Mouse (Mus musculus) fibroblast of lung, adult 2 months (primary cell): ENCODE measurements around the gene Kctd19.

ENCODE experiments used
- DNase-seq: peaks from one replicate; pipeline ENCODE4 v3.0.0-alpha.2; 2011; ENCODE audit warnings: low read depth

Gene Kctd19

DNA sequence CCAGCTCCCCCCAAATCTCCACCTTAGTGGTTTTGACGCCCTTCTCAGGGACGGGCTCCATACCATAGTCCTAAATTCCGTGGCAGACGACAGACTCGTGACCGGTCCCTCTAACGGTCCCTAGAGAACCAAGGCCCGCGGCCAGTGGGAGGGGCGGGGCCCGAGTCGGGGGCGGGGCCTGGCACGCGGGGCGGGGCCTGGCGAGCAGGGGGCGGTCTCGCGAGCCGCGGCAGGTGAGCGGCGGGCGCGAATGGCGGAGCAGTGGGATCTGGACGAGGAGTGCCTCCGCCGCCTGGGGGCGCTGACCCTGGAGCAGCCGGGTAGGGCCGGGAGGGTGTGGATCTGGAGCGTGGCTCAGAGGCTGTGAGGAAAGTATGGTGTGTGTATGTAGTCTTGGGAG, at the start of gene Kctd19, which contains the start of gene Lrrc36:
Kctd19 (minus strand) TSS at position 112 of the 400 bp plus-strand sequence.
Lrrc36 (plus strand) TSS at position 181 of the 400 bp plus-strand sequence.
- DNase-seq: no peak

DNA sequence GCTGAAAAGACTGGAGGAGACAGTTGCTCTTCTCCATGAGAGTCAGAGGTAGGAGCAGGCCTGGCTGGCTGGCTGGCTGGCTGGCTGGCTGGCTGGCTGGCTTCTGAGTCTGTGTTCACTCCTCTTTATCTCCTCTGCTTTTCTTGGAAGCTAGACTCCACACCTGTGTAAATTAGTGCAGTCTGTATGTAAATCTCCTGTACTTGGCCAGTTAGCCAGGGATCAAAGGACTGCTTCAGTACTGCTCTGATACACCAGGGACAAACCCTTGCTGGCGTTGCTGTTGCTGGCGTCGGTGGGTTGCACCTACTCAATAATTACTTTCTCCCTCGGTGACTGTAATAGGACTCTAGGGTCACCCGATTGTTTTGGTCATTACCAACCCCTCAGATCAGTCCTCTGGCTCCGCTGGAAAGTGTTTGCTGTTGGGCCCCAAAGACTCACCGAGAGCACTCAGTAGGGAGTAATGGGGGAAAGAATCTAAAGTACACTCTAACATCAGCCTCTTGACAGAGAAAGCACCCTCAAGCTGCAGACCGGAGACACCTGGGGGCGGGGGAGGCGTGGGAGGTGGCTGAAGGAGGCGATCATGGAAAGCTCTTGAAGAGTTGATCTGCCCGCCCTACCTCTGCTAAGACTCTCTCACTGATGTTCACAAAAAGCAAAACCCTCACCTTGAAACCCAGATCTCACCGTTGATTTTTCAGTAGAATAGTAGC, 47.9 kb upstream of the Kctd19 start:
- no peak for DNase-seq

- no peak for DNase-seq
These were observed 41.9 kb upstream of the Kctd19 start for GRCm38 (mm10) chr8:105455218-105455617.

- DNase-seq: no peak
These were observed 40.8 kb upstream of the Kctd19 start for GRCm38 (mm10) chr8:105454088-105454487.

DNA sequence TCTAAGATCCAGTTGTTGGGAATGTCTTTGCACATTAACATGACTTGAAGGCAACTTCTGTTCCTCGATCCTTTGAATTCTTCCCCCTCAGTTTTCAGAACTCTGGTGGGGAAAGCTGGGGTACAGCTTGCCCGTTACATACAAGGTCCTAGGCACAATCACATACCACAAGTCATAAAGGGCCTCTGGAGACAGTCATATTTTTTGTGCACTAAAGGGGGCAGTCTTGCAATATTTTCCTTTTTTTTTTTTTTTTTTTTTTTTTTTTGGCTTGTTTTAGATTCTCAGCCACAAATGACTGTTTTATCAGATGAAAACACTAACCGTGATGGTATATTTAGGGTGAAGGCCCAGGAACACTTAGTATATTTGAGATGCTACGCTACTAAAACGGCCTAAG, 40.0 kb upstream of the Kctd19 start:
- no peak for DNase-seq

- no peak for DNase-seq
These were observed 38.8 kb upstream of the Kctd19 start for GRCm38 (mm10) chr8:105451903-105452603.

DNA sequence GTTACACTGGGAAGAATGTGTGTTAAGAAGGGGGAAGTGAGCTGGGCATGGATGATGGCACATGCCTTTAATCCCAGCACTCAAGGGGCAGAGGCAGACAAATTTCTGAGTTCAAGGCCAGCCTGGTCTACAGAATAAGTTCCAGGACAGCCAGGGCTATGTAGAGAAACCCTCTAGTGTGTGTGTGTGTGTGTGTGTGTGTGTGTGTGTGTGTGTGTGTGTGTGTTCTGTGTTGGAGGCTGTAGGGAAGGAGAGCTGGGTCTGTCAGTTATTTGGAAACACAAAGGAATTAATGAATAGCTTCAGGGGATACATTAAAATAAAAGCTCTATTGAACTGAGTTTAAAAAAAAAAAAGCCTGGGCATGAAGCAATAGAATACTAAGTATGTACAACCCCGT, 37.7 kb upstream of the Kctd19 start:
- DNase-seq: no peak

- no peak for DNase-seq
These were observed 35.3 kb upstream of the Kctd19 start for GRCm38 (mm10) chr8:105448596-105448995.

DNA sequence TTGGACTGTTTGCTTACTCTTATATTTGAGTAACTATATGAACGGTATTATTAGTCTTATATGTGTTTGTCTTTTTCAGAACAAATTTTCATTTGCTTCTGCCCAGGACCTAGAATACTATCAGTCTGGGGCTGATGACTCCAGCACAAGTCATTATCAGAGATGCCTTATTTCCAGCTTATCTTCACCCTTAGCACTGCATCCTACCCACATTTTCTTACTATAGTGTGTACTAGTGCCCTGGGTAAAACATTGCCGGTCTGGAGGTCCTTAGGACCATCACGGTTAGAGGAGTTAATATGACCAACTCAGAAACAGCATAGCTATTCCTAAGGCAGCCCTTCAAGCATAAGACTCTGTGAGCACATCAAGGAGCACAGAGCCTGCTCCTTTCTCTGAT, 34.9 kb upstream of the Kctd19 start:
- no peak for DNase-seq

GRCm38 (mm10) chr8:105446127-105446552, 32.8 kb upstream of the Kctd19 start:
- no peak for DNase-seq

DNA sequence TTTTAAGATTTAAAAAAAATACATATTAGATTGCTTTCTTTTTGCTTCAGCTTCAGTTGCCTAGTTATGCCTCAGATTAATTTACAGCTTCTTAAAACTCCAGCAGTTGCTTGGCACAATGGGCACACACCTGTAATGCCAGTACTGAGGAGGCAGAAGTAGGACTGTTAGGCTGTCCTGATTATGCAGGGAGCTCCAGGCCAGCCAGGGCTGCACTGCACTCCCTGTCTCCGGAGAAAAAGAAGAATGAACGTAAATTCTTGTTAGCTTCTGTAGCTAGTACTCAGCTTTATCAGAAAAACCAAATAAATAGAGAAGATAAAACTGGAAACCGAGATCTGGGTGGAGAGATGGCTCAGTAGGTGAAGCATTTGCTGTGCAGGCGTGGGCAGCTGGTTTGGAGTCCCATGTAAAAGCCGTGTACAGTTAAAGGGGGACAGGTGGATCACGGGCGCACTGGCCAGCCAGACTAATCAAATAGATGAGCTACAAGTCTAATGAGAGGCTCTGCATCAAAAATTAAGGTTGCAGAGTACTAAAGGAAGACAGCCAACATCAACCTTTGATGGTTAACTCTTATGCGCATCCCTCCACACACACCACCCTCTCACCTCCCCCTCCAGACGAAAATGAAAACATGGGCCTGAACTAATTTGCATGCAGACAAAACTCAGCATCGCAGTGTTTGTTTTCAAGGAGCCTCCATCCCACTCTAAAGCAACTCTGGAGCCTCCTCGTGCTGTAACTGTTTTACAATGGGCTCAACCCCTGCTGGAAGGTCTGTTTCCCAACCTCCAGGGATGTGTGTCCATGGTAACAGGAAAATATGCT, 32.2 kb upstream of the Kctd19 start:
- no peak for DNase-seq

GRCm38 (mm10) chr8:105442661-105443060, 29.4 kb upstream of the Kctd19 start:
- DNase-seq: no peak

- DNase-seq: no peak
These were observed 28.1 kb upstream of the Kctd19 start for GRCm38 (mm10) chr8:105441433-105441832.

DNA sequence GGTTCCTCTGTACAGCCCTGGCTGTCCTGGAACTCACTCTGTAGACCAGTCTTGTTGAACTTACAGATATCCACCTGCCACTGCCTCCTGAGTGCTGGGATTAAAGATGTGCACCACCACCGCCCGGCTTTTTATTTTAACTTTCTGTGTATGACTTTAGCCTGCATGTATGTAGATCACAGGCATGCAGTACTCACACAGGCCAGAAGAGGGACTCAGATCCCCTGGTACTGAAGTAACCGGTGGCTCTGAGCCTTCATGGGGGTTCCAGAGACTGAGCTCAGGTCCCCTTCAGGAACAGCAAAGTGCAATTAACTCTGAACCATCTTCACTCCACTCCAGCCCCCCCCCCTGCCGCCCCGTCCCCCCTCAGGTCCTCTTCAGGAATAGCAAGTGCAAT, 25.6 kb upstream of the Kctd19 start:
- no peak for DNase-seq

DNA sequence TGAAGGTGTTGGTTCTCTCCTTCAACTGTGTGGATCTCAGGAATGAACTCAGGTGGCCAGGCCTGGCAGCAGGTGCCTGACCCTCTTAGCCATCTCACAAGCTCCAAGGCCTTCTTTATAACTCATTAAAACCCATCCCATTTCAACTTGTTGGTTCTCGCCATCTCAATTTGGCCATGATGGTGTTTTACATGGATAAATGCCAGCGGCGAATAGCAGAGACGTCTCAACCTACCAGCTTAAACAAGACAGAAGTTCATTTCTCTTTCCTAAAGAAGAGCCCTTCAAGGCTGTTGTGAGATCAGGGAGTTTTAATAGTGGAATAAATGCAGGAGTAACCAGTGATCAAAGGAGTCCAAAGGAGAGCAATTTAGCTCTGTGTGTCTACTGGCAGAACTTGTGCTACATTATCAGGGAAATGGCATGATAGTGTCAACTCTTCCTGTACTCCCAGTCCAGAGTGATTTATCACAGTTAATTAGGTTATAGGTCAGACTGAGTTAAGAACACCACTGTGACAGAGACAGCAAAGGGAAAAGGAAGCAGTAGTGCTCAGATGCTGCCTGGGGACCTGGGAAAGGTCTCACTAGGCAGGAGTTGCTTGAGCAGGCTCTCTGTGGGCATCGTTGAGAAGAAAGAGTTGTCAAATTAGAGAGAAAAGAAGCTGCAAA, 23.9 kb upstream of the Kctd19 start:
- no peak for DNase-seq

GRCm38 (mm10) chr8:105436218-105436617, 22.9 kb upstream of the Kctd19 start:
- DNase-seq: no peak

DNA sequence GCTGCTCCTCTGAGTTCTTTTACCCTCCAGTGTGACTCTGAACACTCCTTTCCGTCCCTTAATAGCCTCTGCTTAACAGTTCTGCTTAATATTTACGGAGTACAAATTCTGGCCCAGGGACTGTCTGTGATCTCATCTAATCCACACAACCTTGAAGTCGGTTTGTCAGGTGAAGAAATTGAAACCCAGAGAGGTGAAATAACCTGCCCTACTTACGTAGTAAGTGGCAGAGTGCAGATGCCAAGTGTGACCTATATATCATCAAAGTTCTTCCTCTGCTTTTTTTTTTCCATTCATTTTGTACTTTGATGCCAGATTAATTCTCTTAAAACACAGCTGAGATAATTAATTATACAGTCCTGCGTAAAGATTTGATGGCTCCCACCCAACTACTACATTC, 20.8 kb upstream of the Kctd19 start:
- DNase-seq: no peak

GRCm38 (mm10) chr8:105433511-105433910, 20.2 kb upstream of the Kctd19 start:
- DNase-seq: no peak

DNA sequence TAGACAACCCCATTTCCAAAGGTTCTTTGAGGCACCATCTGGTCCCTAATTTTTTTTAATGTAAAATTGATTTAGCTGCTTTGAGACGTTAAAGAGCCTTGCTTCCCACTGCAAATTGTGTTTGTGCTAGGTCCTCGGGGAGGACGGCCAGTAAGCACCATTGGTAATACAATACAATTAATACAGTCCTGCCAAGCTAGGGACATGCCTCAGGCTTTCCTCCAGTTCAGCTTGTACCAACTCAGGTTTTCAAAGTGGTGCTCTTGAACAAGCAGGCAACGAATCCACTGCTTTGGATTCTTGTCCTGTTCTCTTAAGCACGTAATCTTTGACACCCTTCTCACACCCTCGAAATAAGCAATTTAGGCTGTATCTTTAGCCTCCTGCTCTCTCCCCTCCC, 19.7 kb upstream of the Kctd19 start:
- no peak for DNase-seq

DNA sequence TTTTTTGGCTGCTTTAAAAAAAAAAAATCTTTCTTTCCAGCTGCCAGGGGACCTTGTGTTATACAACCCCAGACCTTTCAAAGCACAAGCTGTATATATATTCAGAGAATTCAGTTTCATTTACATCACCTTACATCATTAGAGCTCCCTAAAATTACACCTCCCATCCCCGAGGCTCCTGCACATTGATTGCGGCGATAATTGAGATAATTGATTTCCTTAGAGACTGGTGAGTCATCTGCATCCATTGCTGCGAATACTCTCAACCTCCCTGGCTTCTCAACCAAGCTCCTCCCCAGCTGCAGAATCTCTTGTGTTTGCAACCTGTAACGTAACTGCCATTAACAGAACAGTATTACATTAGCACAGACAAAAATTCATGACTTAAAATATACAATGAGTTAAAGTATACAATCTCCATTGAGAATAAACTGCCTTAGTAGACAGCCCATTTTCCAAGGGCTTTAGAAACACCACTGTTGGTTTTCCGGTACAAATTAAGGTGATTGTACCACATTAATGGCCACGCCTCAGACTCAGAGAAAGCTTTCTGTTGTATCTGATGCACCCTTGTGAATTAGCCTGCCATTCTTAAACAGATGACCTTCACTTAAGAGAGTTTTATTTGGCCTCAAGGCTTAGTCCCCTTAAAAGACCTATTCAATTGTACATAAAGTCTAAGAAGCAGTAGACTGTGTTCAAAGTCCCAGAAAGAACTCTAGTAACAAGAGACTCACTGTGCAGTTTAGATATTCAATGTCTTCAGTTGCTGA, 18.6 kb upstream of the Kctd19 start:
- no peak for DNase-seq

DNA sequence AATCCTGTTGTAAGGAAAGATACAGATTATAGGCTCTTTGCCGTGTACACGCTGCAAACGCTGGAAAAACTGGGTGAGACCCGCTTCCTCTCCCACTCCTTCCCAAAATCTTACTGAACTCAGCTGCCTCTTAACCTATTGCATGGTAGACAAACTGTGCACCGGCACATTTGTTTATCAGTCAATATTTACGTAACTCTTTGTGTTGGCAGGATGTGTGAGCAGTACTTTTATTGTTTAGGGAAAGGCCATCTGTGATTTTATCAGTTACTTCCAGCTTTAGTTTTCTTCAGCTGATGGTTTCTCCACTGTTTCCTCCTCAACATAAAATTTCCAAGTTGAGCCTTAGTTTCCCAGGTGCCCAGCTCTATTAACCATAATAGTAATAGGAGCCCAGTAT, 13.6 kb upstream of the Kctd19 start:
- no peak for DNase-seq
